Mouse (Mus musculus) thymus, adult 18-20 months (tissue): ENCODE results near the gene D130043K22Rik.

ENCODE experiments used
- DNase-seq, 2 experiments: peaks; one replicate each; pipeline ENCODE4 v3.0.0; 2022; ENCODE audit warnings: mixed read lengths in 2 of 2

Gene D130043K22Rik

GRCm38 (mm10) chr13:24903412-24903811 is 58.5 kb downstream of the D130043K22Rik start:
- DNase-seq, result no peak

DNA sequence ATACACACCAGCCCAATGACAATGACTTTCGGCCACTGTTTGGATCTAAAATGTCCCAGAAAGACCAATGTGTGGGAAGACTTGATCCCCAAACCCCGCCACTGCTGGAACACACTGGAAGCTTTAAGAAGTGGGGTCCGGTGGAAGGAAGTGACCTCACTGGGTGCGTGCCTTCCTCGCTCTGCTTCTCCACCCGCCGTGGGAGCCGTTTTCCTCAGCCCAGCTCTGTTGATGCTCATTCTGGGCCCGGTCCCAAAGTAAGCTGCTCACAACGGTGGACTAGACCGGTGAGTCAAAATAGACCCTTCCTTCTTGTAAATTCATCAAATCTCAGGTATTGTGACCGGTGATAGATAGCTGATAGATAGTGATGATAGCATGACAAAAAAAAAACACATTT is 60.5 kb downstream of the D130043K22Rik start:
- no peak for DNase-seq

DNA sequence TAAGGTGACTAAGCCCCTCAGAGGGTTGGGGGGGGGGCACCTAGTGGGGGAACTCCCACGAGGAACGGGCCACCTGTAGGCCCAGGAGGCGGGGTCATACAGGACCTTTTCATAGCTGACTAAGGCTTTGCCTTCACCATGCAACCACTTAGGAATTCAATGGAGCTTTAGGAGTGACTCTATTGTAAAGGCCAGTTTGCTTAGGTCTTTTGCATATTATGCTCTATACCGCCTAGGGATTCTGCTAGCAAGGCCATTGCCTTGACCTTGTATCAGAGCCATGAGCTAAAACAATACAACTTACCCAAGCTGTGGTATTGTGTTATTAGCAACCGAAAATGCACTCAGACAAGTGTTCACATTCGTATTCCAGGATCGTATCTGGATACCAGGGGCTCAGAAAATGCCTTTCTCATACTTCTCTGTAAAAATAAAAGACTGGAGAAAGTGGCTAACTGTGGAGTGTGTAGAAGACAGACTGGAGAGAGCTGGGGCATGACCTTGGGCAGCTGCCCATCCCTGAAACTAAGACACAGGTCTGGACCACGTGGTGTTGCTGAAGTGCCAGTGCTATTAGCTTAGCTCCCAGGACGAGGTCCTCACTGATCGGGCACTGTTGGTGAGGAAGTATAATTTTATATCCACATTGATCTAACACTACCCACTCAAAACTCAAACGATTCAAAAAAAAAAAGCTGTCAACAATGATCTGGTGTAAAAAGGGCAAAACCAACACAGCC is 62.1 kb downstream of the D130043K22Rik start:
- DNase-seq, result no peak

GRCm38 (mm10) chr13:24909112-24909511 is 64.2 kb downstream of the D130043K22Rik start:
- no peak for DNase-seq

DNA sequence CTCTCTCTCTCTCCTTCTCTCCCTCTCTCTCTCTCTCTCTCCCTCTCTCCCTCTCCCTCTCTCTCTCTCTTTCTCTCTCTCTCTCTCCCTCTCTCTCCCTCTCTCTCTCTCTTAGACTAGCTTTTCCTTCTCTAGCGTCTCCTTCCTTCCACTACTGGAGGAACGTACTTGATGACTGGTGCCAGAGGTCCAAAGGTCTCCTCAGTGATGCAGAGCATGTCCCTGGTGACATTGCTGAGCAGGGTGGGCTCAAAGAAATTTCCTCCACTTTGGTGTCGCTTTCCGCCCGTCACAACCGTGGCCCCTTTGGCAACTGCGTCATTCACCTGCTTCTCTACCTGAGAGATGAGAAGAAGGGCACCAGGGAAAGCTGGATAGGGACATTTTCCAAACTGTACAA is 68.6 kb downstream of the D130043K22Rik start:
- DNase-seq, result no peak

DNA sequence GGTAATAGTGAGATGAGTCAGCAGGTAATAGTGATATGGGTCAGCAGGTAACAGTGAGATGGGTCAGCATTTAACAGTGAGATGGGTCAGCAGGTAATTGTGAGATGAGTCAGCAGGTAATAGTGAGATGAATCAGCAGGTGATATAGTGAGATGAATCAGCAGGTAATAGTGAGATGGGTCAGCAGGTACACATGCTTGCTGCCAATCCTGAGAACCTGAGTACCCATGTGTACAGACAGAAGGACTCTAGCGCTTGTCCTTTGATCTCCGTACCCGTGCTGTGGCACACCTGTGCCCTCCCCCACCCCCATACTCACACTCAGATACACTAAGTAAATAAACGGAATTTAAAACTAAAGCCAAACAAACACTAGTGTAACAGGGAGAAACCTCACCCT is 70.0 kb downstream of the D130043K22Rik start:
- no peak for DNase-seq

DNA sequence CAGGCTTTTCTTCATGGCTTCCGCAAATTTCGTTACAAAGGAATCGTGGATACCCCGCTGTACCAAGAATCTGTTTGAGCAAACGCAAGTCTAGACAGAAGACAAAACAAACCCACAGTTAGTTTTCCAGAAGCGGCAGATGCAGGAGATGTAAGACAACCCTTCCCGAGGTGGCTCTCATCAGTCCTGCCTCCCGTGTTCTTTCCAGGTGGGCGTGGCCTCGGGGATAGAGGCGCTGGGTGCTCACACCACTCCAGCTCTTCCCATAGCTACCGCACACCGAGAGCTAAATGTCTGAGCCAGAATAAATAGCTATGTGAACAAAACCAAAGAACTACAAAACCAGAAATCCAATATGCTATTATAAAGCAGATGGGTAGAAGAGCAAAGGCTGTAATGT is 70.9 kb downstream of the D130043K22Rik start:
- no peak for DNase-seq

GRCm38 (mm10) chr13:24920333-24920977 is 75.5 kb downstream of the D130043K22Rik start:
- peak in 1 of 2 experiments; percentile 33 for DNase-seq

DNA sequence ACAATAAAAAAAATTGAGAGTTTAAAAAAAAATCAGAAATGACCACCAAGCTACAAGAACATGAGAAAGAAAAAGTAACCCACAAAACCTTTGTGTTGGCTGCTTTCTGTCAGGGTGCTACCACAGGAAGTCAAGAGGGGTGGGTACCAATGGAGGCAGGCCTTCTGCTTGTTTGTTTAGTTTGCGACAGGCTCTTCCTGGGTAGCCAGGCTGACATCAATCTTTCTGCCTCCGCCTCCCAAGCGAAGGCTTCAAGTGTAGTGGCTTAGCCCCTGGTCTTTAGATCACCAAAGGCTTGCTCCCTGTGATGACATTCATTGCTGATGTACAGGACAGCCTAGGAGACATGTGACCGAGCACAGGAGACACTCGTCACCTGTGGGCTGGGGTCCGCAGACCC is 76.3 kb downstream of the D130043K22Rik start:
- peak; percentile 5 to 7 for DNase-seq

- DNase-seq, result no peak
Measured at GRCm38 (mm10) chr13:24923991-24924390, 79.1 kb downstream of the D130043K22Rik start.

- DNase-seq, result no peak
Measured at GRCm38 (mm10) chr13:24930591-24930990, 85.7 kb downstream of the D130043K22Rik start.

- DNase-seq, result no peak
Measured at GRCm38 (mm10) chr13:24933199-24933598, 88.3 kb downstream of the D130043K22Rik start.

DNA sequence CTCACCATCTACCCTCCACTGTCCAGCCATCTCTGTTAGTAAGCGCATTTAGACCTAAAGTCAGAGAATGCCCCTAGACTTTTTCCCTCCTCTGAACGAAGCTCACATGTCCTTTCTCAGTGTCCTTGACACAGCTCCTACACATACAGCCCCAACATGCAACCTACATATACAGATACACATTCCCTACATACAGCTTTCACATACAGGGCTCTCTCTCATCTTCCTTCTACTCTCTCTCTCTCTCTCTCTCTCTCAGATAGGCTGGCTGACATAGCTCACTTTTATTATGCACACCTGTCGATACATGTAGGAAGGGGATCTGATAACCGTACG is 91.8 kb downstream of the D130043K22Rik start:
- no peak for DNase-seq

DNA sequence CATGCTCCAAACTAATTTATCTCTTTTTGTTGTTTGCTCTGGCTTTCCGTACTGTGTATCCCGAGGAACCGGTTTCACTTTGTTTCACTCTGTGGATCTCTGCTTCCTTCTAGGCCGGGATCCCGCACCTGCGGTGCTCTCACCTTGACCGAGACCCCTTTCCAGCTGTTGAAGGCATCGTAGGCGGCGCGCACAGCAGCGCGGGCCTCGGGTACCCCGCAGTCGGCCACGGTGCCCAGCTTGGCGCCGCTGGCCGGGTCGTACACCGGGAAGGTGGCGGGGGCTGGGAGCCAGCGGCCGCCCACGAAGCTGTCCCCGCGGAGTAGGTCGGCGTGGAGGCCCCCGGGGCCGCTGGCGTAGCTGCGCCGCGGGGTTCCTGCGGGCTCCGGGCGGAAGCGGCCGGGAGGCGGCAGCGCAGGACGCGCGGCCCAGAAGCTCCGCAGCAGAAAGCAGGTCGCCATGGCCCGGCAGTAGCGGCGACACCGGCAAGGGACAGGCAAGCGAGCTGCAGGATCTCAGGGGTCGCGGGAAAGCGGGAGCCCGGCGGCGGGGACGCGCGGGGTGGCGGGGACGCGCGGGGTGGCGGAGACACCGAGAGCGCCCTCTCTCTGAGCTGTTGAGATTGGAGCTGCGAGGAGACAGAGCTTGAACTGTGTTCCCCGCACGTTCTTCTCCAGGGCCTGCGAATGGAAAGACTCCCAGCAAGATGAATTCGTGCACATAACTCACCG is 92.3 kb downstream of the D130043K22Rik start, which contains the start of gene Aldh5a1:
Gene Aldh5a1 (minus strand): TSS at position 554 of the 731 bp plus-strand sequence.
- DNase-seq, result peak; percentile 18 to 30

DNA sequence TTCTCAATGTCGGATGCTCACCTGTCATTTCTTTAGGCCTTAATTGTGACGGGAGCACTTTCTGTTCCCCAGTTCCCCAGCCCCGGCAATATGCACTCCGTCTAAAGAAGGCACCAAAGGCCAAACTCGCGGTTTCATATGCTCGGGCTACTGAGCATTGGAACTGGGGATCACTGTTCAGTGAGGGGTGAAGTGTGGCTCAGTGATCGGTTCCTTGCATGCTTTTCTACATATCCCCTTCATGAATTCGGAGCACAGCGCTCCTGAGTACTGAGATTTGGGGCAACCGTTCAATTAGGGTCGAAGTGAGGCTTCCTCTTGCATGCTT is 92.9 kb downstream of the D130043K22Rik start:
- no peak for DNase-seq

DNA sequence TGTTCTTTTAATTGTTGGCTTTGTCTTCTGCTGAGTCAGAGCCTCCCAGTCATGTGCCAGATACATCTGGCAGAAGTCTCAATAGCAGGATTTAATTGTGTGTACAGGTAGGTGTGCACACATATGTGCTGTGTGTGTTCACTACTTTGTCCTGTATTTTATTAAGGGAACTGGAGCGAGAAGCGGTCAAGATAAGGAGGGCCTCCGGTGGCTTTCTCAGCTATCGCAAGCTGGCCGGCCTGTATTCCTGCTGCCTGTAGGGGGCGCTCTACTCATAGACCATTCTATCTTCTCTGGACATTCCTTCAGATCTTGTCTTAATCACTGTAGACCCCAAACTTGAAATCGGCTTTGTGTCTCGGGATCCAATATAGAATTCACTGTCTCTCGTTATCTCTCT is 93.7 kb downstream of the D130043K22Rik start:
- DNase-seq, result peak; percentile 6 to 17

GRCm38 (mm10) chr13:24939472-24939871 is 94.5 kb downstream of the D130043K22Rik start:
- no peak for DNase-seq

DNA sequence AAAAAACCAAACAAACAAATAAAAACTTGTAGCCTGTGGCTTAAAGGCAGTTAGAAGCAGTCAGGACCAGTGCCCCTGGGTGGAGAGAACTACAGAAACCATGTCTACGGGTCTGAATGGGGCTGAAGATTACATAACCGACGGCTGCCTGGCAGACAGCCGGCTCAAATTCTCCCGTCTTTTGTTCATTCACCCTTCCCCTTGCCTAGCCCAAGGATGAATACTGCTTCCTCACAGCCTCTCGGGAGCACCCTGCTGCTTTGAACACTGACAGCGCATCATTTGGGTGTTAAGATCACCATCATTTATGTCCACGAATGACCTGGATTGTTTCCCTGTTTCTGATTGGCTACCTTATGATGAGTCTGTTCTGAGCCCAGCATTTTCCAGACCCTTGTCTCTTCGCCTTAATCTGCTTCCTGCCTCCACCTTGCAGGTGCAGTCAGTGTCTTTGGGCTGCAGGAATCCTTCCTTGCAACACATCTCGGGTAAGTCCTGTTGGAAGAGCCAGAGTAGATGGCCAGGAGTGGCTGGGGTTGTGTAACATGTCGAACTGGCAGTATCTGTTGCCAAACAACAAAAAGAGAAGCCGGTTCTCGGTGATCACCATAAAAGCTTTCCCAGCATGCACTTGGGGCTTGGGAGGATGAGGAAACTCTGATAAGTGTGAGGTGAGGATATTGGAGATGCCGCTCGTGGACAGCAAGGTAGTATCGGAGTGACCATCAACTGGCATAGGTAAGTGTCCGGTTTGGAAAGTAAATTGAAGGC is 97.8 kb downstream of the D130043K22Rik start, which contains the start of gene Gpld1:
Gene Gpld1 (plus strand): TSS at position 641 of the 771 bp plus-strand sequence.
- no peak for DNase-seq

DNA sequence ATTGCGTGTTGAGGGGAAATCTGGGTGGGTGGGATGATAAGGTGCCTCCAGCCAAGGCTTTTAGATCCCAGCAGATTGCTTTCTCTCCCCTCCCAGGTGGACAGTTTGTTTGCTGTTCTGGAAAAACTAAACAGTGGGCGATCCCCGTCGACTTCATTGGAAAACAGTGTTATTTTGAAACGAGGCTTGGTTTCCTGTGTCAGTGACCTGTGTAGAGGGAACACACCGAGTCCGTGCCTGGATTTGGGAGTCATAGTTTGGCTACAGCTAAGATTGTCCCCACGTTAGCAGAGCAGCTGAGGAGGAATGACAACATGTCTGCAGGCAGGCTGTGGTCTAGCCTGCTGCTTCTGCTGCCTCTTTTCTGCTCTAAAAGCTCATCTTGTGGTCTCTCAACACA is 98.4 kb downstream of the D130043K22Rik start:
- DNase-seq, result no peak

DNA sequence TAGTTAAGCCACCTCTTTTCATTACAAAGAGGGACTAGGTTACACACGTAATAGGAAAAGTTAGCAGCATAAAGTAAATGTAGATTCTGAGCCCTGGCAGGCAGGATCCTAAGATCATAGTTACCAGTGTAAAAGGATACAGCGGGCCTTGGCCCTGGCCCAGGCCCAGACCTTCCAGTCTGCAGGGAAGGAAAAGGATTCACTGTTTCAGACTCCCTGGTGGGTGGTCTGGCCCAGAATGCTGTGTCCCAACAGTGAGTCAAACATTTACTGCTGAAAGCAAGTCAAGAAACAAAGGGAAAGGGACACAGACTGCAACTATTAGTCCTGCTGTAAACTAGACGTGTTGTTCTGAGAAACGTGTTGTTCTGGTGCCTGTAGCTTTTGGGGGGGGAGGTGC is 100.6 kb downstream of the D130043K22Rik start:
- no peak for DNase-seq

DNA sequence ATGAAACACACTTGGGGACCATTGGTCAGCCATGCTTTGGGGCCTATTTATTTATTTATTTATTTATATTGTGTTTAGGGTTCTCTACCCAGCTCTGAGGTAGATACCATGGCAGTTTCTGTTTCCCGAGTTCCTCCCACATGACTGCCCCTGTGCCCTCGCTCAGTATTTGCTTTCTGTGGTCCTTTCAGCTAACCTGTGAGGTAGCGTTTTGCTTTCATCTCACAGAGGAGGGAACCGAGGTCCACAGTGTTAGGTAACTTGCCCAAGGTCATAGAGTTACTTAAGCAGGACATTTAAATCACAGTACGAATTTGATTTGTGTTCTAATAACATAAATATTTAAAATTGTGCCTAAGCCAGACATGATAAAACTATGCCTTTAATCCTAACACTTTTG is 102.2 kb downstream of the D130043K22Rik start:
- no peak for DNase-seq

DNA sequence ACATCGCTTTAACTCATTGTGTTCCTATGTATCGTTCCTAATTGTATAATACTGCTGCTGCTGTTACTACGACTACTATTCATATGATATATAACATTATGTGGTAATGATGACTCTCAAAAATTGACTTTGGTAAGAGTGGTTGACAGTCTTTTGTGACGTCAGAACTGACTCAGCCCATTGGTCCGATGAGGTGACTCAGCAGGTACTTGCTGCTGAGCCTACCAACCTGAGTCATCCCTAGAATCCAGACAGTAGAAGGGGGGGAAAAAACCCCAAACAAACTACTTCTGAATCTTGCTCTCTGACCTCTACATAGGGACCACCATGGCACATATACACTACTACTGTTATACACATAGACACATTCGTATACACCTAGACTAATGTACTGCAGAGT is 103.9 kb downstream of the D130043K22Rik start:
- no peak for DNase-seq
